Mouse (Mus musculus): ENCODE data around the gene Slc39a11.

Slc39a11 gene

GRCm38 (mm10) chr11:113399601-113400000, 250.3 kb downstream of the Slc39a11 start:
- no peak for DNase-seq (ENCODE audit: low read depth)

GRCm38 (mm10) chr11:113397394-113397793, 252.5 kb downstream of the Slc39a11 start:
- no peak for DNase-seq (ENCODE audit: low read depth)

GRCm38 (mm10) chr11:113393366-113394150, 256.3 kb downstream of the Slc39a11 start:
- DNase-seq (ENCODE audit: low read depth) = no peak

- DNase-seq (ENCODE audit: low read depth) = no peak
Measured at GRCm38 (mm10) chr11:113391664-113392063, 258.2 kb downstream of the Slc39a11 start.

GRCm38 (mm10) chr11:113389637-113390036, 260.2 kb downstream of the Slc39a11 start:
- DNase-seq (ENCODE audit: low read depth) = no peak

DNA sequence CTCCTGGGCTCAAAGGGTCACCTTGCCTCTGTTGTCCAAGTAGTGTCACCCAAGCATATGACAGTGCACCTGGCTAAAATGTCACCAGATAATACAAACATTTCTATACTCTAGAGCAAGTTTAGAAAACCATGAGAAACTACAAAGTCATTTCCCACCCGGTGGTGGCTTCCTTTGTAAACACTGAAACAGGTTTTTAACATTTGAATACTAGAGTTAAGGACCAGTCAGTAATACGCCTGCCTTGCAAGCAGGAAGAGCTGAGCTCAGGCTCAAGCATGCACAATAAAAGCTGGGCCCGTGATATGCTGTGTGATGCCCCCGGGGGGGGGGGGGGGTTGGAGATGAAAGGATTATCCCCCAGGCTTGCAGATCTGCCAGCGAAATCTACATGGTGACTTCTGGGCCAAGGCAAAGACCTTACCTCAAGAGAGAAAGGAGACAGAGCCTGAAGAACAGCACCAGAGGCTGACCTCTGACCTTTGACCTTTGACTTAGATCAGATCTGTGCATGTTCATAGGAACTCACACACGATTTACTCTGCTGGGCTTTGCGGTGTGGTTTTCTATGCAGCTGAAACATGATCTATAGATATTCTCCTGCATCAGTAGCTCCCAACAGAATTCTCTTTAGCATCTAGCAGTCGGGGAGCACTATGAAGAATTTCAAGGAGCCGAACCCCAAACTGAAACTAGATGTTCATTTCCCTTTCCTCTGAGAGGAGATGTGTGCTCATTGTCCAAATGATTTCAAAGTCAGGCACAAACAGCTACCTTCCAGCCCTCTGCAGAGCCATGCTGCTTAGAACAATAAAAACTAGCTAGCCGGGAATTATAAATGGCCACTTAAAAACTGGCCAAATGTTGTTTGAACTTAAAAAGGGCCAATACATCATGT, 267.0 kb downstream of the Slc39a11 start:
- no peak for DNase-seq (ENCODE audit: low read depth)

DNA sequence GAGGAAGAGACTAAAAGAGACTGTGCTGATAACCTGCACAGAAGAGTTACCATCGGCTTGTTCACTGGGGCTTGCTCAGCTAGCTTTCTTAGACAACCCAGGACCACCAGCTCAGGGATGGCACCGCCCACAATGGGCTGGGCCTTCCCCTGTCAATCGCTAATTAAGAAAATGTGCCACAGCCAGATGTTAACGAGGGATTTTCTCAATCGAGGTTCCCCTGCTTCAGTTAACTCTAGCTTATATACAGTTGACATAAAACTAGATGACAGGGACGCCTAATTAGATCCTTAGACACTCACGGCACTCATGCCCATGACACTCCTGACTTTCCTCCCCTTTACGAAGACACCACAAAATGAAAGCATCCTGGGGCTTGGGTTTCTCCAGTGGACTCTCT, 268.3 kb downstream of the Slc39a11 start:
- DNase-seq (ENCODE audit: low read depth) = no peak

GRCm38 (mm10) chr11:113378867-113379266, 271.0 kb downstream of the Slc39a11 start:
- no peak for DNase-seq (ENCODE audit: low read depth)

GRCm38 (mm10) chr11:113376066-113376465, 273.8 kb downstream of the Slc39a11 start:
- DNase-seq (ENCODE audit: low read depth) = no peak

DNA sequence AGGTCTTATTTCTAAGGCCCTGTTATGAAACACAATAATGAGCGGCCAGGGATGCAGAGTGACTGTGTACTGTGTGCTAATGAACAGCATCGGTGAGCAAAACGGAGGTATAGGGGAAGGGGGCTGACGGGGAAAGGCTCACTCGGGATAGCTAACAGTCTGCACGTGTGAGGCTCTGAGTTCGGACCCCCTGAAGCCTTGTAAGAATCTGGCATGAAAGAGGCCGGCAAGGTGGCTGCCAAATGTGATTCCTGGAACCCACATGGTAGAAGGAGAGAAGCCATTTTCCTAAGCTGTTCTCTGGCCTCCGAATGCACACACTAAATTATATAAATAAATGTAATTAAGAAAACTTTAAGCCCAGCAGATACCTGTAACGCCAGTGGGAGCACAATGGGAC, 276.0 kb downstream of the Slc39a11 start:
- no peak for DNase-seq (ENCODE audit: low read depth)

DNA sequence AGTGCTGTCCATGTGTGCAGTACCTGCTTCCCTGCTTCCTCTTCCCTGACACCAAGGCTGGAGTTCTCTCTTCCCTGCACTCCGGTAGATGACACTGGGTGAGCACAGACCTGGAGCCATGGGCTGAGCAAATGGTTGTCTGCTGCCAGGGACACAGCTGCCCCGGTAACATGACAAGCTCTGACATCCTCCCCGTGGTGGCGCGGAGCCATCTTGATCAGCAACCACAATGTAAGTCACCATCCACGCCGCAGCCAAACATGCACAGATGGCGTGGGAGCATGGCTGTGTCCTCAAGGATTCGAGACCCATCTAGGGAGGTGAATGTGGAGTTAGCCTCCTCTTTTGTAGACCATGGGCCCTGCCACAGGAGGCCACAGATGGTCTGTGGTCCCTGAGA, 276.5 kb downstream of the Slc39a11 start:
- DNase-seq (ENCODE audit: low read depth) = no peak

DNA sequence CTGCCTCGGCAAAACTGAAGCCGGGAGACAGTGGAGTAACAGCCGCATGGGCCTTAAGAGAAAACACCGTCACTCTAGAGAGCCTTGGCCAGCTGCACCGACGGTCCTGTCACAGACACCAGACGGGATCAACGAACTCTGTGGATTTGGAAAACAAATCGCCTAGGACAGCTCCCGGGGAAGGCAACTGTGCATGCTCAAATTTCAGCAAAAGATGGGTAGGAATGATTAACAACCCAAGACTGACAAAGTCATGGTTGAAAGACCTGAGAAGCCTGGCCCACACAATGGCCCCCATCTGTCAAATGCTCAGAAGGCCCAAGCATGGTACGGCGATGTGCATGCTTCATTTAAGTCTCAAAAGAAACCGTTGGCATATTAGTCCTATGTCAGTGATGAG, 281.8 kb downstream of the Slc39a11 start:
- no peak for DNase-seq (ENCODE audit: low read depth)

DNA sequence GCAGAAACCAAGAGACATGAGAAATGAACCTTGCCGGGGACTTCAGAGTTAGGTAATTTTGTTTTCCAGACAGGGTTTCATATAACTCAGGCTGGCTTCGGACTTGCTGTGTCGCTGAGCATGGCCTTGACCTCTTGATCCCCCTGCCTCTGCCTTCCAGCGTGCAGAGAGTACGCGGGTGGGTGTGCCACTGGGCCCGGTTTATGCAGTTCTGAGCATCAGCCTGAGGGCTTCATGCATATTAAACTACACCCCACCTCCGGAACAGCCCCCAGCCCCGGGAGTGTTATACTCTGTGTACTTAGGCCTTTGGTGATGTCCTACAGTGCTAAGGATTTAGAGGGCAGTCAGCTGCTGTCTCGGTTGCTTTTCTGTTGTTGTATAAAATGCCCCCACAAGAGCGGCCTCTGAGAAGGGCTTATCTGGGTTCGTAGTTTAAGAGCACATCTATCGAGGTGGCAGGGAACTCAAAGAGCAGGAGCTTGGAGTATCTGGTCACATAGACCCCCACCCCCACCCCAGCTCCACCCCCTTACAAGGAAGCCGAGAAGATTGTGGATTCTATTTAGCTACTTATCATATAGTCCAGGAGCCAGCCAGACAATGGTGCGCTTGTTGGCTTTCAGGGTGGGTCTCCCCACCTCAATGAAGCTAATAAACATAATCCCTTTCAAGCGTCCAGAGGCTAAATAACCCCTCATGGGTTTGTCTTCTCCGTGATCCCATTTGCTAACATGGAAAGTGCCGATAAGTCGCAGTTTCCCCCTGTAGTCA, 283.4 kb downstream of the Slc39a11 start:
- DNase-seq (ENCODE audit: low read depth) = no peak

DNA sequence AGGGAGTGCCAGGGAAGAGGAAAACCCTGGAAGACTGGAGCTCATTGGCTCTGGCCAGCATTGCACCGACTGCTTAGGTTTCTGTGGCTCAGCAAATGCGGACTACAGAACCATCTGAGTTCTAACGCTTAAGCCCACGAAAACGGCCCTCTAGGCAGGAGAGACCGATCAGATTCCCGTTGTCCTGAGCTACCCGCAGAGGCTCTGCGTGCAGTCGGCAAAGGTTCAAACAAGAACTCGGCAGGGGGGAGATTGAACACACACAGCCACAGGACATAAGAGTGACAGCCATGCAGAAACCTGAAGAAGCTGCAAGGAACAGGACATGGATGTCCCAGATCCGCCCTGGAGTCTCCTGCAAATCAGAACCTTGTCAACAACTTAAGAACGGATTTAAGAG, 286.1 kb downstream of the Slc39a11 start:
- DNase-seq (ENCODE audit: low read depth) = no peak

DNA sequence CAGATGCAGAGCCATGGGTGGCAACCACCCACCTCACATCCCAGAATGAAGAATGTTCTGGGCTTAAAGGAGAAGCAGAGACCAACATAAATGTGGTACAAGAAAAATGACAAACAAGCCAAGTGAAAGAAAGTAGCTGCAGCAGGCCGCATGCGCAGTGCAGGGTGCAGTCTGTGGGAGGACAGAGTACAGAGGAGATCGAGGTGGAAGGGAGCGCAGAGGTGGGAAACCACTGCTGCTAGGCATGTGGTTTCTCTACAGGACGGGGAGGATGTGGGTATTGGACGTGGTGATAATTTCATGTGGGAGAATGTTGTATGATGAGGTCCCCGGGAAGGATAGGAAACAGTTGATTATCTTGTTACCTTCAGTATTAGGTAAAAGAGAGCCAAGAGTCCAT, 287.3 kb downstream of the Slc39a11 start:
- no peak for DNase-seq (ENCODE audit: low read depth)

- DNase-seq (ENCODE audit: low read depth) = no peak
Measured at GRCm38 (mm10) chr11:113360049-113360835, 289.6 kb downstream of the Slc39a11 start.

DNA sequence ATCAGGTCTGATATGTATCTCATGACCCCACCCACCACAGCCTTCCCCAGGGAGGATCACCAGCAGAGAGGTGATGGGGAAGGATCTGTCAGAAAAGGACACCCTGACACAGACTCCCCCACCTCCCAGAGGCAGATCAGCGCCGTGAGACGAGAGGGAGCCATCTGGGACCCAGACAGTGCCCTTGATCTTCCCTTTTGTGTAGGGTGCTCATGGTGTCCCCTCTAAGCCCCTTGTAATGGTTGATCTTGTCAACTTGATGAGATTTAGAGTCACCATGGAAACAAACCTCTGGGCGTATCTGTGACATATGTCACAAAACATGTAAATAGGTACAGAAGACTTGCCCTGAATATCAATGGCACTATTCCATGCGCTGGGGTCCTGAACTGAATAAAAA, 293.9 kb downstream of the Slc39a11 start:
- no peak for DNase-seq (ENCODE audit: low read depth)

- DNase-seq (ENCODE audit: low read depth) = no peak
Measured at GRCm38 (mm10) chr11:113352085-113352815, 297.6 kb downstream of the Slc39a11 start.

- DNase-seq (ENCODE audit: low read depth) = no peak
Measured at GRCm38 (mm10) chr11:113350583-113350982, 299.3 kb downstream of the Slc39a11 start.

GRCm38 (mm10) chr11:113346895-113347514, 302.9 kb downstream of the Slc39a11 start:
- no peak for DNase-seq (ENCODE audit: low read depth)
